Mouse (Mus musculus) spleen, postnatal 14 days (tissue): ENCODE data around the gene Klf6.
A peak's percentile ranks its signal among the peaks of the same experiment; 100 is the strongest.

Experiments used
- DNase-seq, 2 experiments: peaks; one replicate each; pipeline ENCODE4 v3.0.0; 2021 to 2022; ENCODE audit warnings: low spot score in 2 of 2

Klf6 gene

DNA sequence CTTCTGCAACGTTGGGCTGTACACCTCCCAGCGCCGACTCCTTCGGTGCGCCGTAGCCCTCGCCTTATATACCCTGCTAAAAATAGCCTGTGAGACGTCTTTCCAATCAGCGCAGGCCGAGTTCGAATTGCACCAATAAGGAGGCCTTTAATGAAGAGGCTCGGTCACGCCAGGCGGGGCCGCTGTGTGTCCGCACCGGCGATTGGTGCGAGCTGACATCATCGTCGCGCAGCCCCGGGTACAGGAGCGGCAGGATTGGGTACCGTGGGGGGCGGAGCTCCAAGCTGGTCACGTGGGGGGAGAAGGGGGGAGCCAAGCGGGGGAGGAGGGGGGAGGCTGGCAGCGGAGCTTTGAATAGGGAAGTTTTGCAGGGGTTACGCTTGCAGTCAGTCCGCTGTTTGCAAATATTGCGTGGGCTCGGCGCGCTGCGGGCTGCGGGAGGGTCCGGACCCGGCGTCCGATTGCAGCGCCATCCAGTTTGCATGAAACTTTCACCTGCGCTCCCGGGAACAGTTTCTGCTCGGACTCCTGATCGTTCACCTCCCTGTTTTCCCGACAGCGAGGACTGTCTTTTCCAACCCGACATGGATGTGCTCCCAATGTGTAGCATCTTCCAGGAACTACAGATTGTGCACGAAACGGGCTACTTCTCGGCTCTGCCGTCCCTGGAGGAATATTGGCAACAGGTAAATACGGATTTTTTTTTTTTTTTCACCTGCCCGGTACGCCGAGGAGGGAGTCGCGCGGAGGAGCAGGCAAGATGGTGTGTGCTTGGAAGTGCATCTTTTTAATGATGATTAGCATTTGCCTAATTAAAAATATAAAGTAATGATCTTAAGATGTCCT lies at the start of gene Klf6:
Gene Klf6 (plus strand): TSS at position 326 of the 846 bp plus-strand sequence.
- peak; percentile 93 to 94 for DNase-seq

- no peak for DNase-seq
Observed at GRCm38 (mm10) chr13:5813433-5813832, 47.8 kb upstream of the Klf6 start.

DNA sequence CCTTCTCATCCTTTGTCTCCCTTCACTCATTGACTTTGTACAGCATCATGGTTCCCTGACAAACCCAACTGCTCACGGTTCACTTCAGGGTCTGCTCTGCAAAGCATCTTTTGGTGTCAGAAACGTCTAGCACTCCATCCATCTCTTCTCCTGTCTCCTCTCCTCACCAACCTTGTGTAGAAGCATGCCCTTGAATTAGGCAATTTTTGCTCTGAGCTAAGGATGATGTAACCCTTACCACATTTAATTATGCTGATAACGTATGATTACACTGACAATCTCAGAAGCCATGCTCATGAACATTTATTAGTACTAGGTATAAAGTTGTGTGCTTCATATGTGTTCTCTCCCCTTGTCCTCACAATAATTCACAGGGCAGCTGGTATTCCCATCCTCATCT lies 44.0 kb upstream of the Klf6 start:
- DNase-seq: no peak

GRCm38 (mm10) chr13:5819173-5819572 lies 42.1 kb upstream of the Klf6 start:
- DNase-seq: no peak

DNA sequence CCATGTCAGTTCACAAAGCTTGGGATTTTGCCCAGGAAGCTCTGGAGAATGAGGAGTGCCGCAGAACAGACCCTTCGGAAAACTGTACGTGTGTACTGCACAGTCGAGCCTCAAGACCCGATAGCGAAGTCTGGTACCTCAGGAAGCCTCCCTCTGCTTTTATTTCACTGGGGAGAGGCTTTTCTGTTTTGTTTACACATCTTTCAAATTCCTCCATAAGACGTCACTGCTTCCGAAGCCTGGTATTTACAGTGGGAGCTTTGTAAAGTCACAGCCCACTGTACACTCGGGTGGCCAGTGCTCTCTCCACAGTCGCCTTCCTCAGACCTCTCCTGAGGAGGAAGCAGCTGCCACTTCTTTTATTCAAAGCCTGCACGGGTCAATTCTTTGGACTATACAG lies 38.7 kb upstream of the Klf6 start:
- no peak for DNase-seq

DNA sequence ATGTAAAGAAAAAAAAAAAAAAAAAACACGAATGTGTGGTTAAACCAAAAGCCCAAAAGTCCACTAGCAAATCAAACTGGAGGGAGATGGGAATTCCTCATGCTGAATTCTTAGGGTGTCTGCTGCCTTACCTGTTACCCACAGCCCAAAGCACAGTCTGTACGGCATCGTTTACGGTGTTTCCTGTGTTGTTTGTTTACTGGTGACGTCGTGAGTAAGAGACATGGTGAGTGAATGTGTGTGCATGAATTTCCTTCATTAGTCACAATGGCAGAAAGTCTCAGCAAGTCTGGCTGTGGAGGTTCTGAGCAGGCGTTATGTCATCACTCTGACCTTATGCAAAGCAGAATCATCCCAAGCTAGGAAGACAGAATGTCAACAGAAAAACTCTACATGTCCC lies 38.1 kb upstream of the Klf6 start:
- no peak for DNase-seq

DNA sequence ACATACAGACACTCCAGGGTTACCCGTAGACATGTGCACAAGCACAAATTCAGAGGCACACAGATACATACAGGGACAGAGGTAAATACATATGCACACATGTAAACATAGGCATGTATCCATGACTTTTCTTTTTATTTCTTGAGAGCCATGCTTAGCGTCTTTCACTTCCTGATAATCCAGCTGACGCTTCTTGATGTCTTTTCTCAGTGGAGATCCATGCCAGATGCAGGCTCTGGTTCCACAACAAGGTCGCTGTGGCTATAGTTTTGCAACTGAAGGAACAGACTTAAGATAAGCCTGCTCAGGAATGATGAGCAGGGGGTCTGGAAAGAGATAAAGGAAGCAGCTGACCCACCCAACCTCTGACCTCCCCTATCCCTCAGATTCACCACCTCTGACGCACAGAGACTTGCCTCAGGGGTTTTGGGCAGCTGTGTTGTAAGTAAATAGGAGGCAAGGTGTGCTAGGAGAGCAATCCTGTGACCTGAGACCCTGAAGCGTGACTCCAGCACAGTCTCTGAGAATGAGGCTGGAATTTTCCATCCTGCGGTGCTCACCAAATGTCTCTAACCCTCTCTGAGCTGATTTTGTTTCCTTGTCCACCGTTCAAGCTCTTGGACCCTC lies 37.0 kb upstream of the Klf6 start:
- DNase-seq: no peak

- no peak for DNase-seq
Observed at GRCm38 (mm10) chr13:5826170-5826827, 35.0 kb upstream of the Klf6 start.

- DNase-seq: no peak
Observed at GRCm38 (mm10) chr13:5831976-5832375, 29.3 kb upstream of the Klf6 start.

GRCm38 (mm10) chr13:5837174-5837777 lies 24.0 kb upstream of the Klf6 start:
- DNase-seq: no peak

DNA sequence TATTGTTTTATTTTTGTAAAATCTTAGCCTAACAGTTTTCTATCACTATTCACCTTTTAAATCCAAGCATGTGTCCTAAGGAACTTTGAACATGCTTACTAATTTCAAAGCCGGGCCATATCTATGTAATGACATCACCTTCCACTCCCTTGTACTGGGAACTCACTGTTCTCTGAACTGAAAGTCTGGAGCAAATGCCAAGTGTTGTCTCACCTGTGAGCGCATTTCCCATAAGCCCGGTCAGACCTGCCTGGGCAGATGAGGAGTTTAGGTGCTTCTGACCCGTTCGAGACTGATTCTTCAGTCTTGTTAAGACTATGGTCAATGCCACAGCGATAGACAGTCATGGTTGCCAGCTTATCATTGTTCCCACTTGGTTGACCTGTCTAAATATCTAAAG lies 19.9 kb upstream of the Klf6 start:
- no peak for DNase-seq

DNA sequence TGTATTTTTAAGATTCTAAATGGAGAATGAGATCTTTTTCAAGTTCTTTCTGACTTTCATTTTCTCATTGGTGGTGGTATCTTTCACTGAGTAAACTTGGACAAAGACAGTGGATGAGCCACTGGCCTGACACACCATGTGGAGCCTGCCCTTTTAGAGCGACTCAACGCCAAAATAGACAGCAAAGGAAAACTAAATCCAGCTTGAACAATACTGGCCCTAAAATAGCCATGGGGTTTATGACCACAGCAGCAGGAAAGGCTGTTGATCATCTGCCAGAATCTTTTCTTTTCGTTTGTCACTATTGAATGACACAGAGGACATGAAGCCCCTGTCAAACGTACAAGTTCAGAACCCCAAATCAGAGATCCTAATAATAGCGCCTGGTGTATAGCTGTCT lies 18.4 kb upstream of the Klf6 start:
- no peak for DNase-seq

DNA sequence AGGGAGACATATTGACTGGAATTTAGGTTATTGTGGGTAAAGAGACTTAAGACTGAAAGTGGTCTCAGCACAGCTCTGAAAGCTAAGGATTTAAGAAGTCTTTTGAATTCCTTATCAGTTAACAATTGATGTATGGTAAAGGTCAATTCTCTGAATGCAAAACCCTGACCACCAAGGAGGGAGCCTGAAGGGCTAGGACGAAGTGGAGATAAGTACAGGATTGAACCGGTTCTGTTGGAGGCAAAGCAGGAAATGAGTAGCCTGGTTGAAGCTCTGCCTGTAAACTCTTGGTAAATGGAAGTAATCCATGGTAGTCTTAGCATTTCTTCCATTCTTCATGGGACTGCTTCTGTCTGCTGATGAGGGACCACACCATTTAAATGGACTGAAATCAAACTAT lies 17.5 kb upstream of the Klf6 start:
- DNase-seq: no peak

DNA sequence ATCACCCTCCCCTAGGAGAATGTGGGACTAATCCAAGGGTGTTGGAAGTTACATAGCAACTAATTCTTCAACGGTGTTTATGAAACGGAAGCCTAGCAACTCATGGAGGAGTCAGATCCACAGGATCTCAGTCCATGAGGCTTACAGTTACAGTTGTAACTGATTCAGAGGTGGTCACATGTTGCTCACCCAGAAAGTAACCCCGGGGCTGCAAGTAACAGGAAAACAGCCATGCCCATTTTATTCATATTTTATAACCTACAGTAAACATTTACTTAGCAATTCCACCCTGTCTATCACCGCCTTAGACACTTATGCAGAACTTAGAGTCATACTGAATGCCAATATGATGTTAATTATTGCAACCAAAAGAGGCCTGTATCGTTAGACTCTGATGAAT lies 16.9 kb upstream of the Klf6 start:
- no peak for DNase-seq

DNA sequence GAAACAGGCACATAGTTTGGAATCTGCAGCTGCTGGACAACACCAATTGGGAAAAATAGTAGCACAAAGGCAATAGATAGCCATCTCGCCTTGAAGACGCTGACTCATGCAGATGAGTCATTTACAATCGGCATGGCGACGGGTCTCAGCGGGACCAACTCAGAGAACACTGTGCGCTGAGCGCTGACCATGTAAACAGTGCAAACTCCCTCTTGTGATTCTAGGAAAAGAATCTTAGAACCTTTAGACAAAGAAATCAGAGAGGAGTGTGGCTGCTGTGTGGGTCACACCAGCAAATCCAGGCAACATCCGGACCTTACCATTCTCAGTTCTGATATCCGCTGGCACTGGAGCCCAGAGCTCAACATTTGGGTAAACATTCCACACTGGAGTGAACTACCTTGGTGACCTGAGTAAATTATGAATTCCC lies 16.1 kb upstream of the Klf6 start:
- no peak for DNase-seq

- no peak for DNase-seq
Observed at GRCm38 (mm10) chr13:5845605-5846004, 15.7 kb upstream of the Klf6 start.

- no peak for DNase-seq
Observed at GRCm38 (mm10) chr13:5846860-5847259, 14.4 kb upstream of the Klf6 start.

- no peak for DNase-seq
Observed at GRCm38 (mm10) chr13:5847736-5848135, 13.5 kb upstream of the Klf6 start.

DNA sequence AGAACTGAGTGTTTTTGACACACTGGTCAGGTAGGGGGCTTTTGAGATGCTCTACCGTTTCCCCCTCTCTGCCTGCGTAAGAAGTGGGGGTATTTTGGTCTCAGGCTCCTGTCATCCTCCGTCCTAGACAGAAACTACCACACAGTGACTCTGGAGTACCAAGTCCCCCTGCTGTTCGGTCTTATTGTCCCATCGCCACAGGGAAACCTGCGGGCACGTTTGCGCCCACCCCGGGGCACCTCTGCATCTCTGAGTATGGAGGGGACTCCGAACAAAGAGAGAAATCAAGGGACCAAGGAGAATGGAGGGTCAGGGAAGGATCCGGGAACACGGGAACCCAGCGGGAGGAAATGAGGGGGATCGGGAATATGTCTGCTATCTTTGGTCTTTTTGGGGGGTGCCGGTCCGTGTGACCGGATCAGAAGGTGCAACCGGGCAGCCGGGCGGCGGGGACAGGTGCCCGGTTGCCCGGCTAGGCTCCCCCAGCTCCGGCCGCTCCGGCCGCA lies 578 bp upstream of the Klf6 start:
- peak; percentile 25 to 42 for DNase-seq

- DNase-seq: peak in 1 of 2 experiments; percentile 33
Observed at GRCm38 (mm10) chr13:5862003-5862625, 832 bp downstream of the Klf6 start.

DNA sequence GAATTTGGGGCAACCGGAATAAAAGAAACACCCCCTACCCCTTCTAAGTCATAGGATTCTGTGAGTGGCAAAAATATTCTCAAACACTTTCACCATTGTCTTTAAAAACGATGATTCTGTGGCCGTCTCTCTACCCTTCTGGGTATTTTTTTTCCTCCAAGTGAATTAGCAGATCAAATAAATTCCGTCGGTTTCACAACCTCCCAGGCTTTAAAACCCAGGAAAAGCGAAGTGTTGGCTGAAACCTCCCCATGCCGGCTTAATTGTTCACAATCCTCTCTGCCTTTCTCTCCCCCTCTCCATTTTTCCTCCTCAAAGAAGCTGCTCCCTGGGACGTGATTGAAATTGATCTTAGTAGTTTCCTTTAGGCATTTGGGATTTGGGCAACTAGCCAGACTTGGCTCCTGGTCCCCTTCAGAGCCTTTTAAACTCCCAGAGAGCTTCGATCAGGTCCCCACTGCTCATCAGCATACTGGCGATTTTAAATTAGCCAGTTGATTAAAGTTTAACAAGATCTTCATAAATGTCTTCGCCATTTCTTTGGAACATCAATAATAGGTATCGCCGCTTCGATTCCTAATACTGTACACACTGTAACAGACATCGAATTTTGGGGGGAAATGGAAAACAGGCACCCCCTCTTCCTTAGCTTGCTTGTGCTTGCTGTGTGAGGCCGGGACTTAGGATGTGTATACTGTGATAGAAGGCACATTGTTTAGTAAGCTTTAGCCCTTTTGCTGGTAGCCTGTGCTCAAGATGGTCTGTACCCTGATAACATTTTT lies 1.5 kb downstream of the Klf6 start:
- DNase-seq: no peak
